Mouse (Mus musculus) adrenal gland, postnatal 36 days (tissue): ENCODE results near the gene Trim2. TPM values are rescaled to one million over a fixed set of nuclear protein-coding genes. Genes with fewer than 3 reads are reported as not detected.

Source experiments
- DNase-seq, 2 experiments: peaks; one replicate each; pipeline ENCODE4 v3.0.0; 2021; ENCODE audit warnings: mixed read lengths in 1 of 2
- total RNA-seq, 2 experiments: library from RNA; stranded (reverse); gene quantifications; 2 replicates each; pipeline ENCODE4 v1.2.3; 2021

Trim2 gene
- total RNA-seq, 2 experiments from 2014 or later, result 36.9 to 88.8 TPM

DNA sequence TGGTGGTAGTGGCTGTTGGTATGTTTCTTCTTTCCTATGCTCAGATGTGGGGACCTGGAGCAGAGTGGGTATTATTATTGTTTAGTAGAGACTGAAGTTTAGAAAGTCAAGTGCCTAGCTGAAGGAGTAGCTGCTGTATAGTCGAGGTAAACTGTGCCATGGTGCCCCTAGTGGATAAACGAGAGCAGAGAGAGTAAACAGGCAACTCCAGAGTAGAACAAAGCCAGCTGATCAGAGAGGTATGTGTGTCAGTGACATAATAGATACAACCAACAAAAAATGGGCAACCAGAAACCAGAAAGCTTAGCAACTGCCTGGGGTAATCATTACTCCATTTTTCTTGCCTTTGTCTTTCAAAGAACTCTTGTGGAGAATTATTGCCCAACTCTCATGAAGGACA lies 81.7 kb downstream of the Trim2 start:
- no peak for DNase-seq

DNA sequence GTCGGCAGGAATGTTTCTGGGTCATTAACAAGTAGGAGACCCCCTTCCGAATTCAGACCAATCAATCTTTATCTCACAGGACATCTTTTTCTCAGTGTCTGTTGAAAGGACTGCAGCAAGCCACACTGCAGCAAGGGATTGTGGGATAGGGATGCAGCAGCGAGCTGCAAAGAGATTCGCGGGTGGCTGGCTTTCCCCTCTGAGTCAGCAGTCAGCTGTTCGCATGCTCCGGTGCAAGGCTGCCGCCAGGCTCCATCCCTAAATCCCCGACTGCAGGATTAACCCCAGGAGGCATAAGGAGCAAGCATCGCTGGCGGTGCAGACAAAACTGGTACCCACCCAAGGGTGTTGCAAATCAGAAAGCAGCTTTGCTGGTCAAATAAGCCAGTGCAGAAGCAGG lies 85.9 kb downstream of the Trim2 start:
- DNase-seq, result peak; percentile 79 to 84

DNA sequence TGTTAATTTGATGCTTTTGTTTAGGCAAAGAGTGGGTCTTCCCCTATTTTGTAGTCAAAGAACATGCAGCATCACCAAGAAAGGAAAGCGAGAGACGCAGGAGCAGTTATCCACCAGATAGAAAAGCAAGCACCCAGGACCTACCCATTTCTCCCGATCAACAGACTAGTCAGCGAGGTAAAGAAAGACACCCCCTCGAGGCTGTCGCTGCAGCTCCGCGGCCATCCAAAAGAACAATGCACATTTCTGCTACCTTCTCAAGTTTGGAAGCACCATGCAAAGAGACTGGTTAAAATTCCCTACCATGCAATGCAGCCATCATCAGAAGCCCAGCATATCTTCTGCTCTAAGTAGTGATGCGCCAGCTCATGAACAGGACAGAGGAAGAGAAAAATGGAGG lies 86.4 kb downstream of the Trim2 start:
- no peak for DNase-seq

DNA sequence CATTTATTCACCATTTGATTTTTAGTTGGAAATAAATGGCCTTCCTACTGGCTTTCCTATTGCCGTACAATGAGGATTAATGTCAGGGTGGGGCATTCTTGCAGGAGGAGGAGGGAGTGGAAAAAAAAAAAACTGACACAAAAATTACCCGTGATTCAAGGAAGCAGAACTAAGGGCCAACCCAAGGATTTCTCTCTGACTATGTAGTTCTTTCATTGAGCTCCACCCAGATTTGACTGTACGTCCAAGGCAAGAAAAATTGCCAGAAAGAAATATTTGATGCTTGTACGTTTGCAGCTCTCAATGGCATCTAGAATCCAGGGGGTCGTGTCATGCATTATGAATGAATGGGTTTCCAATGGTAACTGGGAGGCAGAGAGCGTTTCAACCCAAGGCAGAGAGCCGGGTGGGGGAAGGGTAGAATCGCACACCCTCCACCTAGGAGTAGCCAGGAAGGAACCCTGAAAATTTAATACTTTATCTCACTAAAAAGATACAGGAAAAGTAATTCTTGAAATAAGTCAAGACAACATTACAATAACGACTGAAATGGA lies 86.9 kb downstream of the Trim2 start:
- no peak for DNase-seq

DNA sequence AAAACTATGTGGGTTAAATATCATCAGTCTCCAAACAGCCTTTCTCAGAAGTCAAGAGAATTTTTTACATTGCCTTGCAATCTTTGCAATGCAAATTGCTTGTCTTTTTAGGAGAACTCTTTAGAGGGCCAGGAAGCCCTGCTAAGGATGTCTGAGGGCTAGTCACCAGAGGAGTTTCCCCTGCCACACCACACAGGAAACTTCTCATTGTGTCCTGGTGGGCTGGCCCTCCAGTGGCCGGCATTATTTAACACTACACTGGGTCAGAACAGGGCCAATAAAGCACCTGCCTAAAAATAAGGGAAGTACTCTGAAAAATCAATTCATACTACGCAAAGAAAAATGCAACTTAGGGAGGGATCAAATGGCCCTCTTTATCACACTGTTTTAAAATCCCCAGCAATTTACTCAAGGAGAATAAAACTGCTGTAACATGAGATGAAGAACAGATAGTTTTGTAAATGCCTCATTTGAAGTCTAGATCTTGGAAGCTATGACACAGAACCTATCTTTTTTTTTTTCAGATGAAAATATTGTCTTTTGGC lies 87.4 kb downstream of the Trim2 start:
- no peak for DNase-seq

DNA sequence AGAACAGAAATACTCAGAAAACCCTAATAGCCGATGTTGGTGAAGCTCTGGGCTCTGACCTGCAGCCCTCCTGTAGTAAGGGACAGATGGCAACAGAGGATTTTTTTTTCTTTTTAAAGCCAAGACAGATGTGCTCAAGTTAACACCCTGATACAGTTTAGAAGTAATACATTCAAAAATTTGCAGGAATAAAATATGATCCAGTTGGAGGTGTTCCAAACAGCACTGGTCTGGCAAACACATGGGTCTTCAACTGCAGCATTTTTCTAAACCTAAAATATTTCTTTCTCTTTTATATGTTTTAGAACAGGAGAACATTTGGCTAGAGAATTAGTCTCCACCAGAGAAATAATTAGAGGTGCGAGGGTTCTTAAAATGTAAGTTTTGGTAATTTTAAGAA lies 88.2 kb downstream of the Trim2 start:
- no peak for DNase-seq

DNA sequence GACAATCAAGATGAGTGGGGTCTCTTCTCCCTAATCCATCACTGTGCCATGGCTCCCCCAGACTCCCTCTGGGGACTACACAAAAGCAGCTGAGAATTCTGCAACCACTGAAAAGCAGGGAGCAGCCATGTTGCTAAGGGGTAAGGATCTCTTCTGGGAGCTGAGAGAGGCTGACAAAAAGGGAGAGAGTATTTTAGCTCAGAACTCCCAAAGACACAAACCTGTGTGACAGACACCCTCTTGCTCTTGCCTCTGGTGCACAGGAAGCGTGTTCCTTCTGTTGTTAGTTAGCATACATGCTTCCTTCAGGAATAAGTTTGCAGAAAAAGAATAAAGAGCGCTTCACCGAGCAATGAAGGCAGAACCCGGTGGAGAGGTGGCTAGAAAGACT lies 88.7 kb downstream of the Trim2 start:
- DNase-seq, result no peak

DNA sequence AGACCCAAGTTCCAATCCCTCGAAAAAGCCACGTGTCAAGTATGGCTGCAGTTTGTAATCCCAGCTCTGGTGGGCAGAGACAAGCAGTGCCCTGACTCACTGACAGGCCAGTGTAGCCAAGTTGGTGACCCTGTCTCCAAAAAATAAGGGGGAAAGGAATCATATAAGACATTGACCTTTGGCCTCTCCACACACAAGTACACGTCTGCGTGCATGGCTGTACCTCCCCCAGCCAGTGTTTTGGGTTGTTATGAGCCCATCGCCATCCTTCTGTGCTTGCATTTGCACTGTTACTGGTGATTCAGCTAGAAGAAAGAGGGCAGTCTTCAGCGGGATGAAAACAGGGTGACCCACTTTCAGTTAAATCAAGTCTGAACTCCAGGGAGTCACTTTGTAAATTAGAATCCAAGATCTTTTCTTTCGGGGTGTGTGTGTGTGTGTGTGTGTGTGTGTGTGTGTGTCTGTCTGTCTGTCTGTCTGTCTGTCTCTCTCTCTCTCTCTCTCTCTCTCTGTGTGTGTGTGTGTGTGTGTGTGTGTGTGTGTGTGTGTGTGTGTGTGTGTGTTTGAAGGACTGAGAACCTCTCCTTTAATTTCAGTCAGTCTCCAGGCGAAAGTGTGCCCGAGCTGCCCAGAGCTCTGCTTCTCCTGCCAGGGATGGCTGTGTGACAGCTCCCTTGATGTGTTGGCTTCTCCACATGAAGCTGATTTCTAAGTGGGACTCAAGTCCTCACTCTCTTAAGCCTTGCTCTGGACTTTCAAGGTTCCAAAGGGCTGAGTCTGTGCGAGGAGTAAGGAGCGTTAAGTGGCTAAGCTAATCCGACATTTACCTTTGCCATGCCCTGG lies 89.3 kb downstream of the Trim2 start:
- DNase-seq, result no peak

DNA sequence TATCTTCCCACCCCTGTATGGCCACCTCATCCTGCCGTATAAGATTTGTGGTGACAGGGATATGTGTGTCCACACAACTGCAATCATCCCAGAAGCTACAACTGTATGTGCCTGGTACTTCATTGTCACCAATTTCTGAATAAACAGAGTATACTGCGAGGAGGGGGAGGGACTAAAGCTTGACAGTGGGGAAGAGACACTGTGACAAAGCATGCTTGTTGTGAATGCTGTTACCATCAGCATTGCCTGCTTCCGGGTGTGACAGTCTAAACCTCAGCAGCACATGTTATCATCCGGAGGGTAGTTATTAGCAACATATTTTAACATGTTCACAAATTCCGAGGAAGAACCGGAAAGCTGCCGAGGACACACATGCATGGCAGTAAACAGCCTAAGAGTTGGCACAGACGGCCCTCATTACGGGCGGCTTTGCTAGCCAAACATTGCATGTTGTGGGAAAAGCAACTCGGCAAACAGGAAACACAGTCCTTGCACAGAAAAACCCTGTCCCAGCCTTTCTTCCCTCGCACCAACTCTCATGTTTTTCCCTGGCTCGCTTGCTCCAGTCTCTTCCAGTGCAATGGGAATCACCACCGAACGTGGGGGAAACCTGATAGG lies 90.8 kb downstream of the Trim2 start:
- no peak for DNase-seq

DNA sequence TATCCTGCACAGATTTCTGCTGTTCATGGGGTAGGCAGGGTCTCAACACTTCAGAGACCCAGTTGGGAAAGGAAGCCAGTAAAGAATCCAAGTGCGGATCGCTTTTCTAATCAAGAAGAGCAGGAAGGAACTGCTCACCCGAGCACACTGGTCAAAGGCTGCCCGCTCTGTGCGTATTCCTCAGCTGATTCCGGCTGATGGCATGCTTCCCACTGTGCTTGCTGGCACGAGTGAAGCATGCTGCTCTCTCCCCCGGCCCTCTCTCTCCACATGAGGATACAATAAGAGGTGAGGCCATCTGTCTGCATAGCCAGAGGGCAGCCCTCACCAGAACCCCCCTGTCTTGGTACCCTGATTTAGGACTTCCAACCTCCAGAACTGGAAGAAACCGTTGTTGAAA lies 91.4 kb downstream of the Trim2 start:
- DNase-seq, result no peak

DNA sequence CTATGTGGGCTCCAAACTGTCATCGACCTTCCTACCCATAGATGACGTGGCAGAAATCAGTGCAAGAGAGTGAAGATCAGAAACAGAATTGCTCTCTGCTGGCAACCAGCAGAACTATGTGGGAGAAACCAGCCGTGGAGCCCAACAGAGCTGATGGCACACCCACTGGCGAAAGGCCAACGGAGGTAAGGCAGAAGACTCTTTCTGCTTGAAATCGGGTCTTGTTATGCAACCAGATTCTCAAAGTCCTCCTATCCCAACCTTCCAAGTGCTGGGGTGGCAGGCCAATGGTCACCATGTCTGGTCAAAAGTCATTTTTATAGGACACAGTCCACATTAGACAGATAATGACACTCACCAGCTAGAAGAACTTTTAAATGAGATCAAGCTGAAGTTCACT lies 92.2 kb downstream of the Trim2 start:
- DNase-seq, result no peak

DNA sequence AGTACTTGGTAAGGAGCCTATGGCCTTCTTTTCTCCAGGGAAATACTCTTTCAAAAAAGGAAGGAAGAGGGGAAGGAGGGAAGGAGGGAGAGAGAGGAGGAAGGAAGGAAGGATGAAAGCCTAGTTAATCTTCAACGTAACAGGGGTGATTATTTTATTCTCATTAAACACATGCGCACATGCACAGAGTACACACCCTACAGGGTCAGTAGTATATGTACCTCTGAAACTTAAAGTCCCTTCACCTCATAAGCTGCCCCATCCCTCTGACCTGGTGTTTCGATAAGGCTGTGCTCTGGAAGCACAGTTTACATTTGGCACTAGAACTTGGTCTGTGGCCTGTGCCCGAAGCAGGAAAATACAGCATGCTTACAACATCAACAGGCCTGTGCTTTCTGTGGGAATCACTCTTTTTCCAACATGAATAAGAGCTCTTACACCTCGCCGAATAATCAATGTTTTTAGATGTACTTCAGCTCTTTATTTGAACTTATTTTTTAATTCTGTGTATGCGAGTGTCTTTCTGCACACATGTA lies 95.3 kb downstream of the Trim2 start:
- DNase-seq, result no peak

DNA sequence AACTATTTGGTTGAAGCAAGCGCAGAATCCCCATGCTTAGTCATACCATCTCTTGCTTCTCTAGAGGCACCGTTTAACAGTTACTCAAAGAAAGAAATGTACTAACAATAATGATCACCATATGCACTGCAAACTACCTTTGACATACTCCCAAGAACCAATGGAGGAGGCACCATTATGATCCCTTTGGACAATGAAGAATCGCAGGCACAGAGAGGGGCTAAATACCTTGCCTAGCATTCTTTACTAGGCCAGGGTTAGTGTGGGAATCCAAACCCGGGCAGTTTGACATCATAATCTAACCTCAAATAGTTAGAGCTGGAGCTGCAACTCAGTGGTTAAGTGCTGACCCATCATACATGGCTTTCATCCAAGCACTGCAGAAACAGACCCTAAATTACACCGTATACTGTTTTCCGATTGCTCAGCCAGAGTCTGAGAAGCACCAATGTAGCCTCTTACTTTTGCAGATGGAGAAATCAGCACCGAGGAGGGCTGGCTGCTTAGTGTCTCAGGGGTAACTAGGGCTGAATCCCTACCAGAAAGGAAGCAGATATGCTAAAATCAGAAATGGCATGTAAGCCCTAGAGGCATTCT lies 97.7 kb downstream of the Trim2 start:
- no peak for DNase-seq

DNA sequence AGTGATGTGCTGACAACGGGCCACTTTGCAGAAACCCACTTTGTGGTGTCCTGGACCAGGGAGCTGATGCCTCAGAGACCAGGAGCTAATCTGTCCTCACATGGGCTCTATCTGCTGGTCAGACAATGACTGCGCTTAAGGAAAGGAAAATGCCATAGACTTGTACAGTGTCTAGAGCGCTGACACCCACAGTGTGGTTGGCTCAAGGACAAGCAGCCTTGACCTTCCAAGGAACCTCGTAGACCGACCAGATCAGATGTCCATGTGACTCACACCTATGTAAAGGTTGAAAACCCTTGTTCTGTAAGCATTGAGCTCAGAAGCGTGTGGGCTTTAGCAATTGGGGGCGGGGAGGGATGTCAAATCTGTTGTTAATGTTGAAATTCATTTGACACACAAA lies 98.2 kb downstream of the Trim2 start:
- peak in 1 of 2 experiments; percentile 59 for DNase-seq

DNA sequence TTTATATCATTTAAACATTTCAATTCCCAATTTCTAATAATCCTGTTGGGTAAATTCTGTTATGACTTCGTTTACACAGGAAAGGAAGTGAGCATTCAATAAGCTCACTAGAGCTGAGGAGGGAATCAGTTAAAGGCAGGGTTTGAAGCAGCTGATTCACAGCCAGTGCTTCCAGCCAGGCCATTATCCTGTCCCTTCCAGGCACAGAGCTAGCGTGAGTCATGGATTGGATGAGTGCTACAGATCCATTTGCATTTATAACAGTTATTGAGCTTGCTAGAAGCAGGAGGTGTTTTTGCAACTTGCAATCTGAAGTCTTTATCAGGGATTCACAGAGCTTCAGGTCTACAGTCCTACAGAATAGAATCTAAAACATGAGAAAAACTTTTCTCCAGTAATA lies 99.3 kb downstream of the Trim2 start:
- DNase-seq, result peak; percentile 44 to 51

DNA sequence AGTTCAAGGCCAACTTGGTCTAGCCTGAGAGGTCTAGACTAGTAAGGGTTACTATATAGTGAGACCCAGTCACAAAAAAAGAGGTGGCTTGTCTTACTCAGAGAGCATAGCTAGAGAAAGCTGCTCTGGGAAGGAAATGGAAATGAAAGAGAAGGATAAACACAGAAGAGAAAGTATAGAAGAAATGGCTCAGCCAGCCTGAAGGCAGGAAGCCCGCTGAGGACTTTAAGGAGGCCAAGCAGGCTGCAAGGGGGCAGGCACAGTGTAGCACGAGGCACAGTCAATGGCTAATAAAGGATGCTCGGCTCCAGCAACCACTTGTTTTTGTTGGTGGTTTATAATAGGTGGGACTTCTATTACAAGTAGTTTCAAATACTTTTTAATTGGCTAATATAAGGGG lies 100.6 kb downstream of the Trim2 start:
- DNase-seq, result no peak

DNA sequence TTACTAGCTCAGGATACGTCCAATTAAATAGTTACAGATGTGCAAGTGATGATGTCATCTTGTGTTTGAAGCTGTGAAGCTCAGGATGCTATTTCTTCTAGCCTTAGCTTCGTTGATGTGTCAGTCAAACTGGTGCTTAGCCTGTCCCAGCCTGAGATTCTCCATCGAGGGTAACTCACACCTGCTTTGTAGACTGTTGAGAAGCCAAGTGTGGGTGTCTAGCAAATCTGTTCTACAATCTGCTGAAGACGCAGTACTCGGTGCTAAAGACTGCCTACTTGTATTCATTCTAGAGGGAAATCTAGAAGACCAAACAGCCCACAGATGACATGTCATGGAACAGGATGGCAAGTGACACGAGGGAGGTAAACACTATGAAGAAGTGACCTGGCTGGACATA lies 101.0 kb downstream of the Trim2 start:
- no peak for DNase-seq

DNA sequence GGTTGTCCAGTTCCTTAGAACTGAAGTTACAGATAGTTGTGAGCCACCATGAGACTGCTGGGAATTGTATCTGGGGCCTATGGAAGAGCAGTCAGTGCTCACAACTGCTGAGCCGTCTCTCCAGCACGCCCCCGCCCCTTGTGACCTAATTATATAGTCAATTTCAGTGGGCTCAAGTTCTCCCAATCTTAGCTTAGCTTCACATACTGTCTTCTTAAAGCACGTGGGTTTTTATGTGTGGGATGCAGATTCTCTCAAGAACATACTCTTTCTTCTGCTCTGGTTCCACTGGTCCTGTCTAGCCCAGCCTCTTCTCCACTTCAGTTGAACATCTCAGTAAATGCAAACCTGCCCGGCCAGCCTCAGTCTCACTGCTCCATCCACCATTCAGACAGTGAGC lies 102.0 kb downstream of the Trim2 start:
- no peak for DNase-seq

DNA sequence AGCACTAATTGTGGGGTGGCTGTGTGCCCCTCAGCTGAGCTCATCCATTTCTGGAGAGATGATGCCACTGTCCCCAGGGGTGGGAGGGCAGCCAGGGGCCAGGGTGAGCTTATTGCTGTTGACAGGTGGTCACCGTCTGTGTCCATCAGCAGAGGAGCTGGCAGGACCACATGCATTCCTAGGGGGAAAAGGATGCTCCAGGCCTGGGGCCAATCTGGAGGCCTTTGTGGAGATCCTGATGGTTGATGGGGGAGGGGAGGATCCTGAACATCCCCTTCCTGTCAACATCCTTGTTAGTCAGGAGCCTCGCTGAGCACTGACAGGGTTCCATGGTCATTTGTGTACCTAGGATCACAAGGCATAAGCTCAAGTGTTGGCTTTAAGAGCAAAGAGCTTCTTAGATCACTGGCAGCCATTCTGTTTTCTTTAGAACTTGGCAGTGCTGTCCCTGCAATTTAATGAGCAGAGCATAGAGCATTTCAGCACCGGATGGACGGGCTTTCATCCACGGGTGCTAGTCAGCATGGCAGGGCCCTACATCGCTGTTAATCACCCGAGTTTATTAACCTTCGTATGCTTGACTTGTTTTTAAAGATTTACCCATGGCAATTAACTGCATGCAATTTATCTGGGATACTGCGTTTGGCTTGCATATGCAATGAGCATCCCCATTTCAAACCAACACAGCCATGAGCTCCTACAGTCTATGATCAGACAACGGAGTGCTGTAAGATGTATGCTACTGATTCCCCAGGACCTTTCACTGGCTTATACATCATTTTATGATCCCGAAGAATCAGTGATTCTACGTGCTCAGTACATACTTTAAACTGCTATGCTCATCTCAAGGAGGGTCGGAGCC lies 105.9 kb downstream of the Trim2 start:
- no peak for DNase-seq

DNA sequence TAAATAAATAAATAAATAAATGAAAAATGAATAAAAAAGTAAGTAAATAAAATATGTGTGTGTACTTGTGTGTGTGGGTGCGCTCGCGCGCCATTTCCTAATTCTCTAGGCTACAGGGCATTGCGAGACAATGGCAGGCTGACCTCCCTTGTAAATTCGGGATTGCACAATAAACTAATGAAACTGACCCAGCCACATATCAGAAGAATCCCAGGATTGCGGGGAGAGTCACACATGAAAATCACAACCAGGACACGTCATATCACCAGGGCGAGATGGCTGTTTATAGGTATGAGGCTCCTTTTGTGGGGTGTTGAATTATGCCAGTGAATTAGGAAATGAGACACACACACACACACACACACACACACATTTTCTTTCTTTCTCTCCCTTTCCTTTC lies 107.2 kb downstream of the Trim2 start:
- DNase-seq, result no peak

DNA sequence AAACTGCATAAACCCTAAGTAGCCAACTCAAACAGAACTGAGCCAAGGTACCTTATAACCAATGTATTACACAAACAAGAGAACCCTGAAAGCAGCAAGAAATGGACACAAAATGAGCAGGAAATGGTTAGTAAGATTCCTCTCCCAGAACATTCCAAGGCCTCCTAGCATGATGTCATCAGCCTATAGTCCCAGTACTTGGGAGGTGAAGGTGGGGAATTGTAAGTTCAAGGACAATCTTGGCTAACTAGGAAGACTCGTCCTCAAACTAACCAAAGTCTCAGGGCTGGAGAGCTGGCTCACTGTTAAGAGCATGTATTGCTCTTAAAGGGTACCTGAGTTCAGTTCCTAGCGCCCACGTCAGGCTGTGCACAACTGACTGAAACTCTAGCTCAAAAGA lies 108.4 kb downstream of the Trim2 start:
- DNase-seq, result no peak

DNA sequence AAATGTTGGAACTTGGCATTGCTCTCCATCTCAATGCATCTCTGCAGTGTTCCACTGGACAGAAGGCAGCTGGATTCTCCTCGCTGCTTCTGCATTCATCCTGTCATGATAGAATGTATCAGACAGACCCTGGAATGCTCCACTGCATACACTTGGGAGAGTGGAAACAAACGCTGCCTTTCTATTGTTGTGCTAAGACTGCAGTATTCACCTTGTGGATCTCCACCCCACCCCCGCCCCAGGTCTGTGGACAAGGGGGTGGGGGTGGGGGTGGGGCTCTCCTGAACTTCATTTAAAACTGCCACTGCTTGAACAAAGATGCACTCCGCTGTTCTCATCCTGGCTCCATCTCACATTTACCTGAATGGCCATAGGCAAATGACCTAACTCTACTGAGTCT lies 112.8 kb downstream of the Trim2 start:
- DNase-seq, result no peak
